Mouse (Mus musculus) cerebral cortex, adult 2 months (tissue): ENCODE data around the gene Vmn1r171.

ENCODE experiments used
- WGBS: fragments of 180-500 bp; shearing (Covaris S2); methylation state at CpG from one replicate; pipeline ENCODE4 v1.1.7; 2018; 5-methylcytosine and 5-hydroxymethylcytosine counted together

Vmn1r171 gene

DNA sequence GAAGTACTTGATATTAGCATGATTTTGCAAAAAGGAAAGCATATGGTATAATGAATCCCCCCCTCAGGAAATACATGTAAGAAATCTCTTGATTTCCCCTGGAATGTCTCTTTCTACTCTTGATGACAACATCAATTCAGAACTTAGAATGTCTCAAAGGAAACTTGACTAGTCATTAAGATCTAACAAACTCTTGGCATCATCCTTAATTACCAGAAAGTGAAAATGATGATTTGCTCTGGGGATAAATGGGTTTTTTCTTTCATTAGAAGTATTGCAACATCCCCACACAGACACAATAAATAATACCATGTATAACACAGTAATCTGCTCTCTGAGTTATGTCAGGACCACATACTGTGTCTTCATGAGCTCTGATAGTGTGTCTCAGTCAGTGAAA, at the start of gene Vmn1r171:
Vmn1r171 (plus strand) TSS at position 301 of the 400 bp plus-strand sequence.

GRCm38 (mm10) chr7:23605875-23606274, 24.6 kb upstream of the Vmn1r171 start, which contains the start of gene Vmn1r170:
Gene Vmn1r170, plus strand, starts transcription at chr7:23606175.
- WGBS = 27% methylated on average over 1 of the region's 1 CpGs

- WGBS = 51% methylated on average over 2 of the region's 2 CpGs
Measured at GRCm38 (mm10) chr7:23658016-23658415, 27.5 kb downstream of the Vmn1r171 start, which contains the start of gene Vmn1r172. Gene Vmn1r172, plus strand, starts transcription at chr7:23658316.
